Mouse (Mus musculus): ENCODE data around the gene Gm10197. TPM values are rescaled to one million over a fixed set of nuclear protein-coding genes. Genes with fewer than 3 reads are reported as not detected.

Gene Gm10197
- not detected for polyA plus RNA-seq (2017; shearing (Covaris generic))

DNA sequence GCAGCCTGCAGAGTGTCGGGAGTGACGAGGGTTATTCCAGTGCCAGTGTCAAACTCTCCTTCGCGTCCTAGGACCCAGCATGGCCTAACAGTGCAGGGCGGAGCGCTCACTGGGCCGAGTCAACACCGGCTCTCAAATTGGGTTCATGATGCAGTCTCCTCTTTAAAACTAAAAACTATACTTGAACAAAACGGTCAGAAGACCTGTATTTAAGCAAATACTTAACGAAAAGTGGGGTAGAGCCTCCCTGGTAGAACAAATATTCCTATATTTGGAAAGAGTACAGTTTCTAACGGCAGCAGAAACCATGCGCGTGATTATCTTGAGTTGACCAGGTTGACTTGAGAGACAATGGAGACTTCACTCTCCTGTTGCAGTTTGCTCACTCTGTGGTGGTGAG, at the start of gene Gm10197:
Gm10197 (minus strand) TSS at position 101 of the 400 bp plus-strand sequence.

GRCm38 (mm10) chr19:53390495-53391007, 19.0 kb upstream of the Gm10197 start, which contains the start of gene Smndc1:
Gene Smndc1, minus strand, starts transcription at chr19:53390578.

Other genes with a start within 250 kb of the Gm10197 start
- gene Add3, start 231.3 kb downstream of the Gm10197 start, polyA plus RNA-seq (2017; shearing (Covaris generic)) = 174 TPM
- gene Mxi1, start 61.2 kb downstream of the Gm10197 start, polyA plus RNA-seq (2017; shearing (Covaris generic)) = 120 TPM
- 115 TPM for gene Smndc1, start 18.8 kb upstream of the Gm10197 start, polyA plus RNA-seq (2017; shearing (Covaris generic))
- 1,103 TPM for gene Dusp5, start 157.3 kb upstream of the Gm10197 start, polyA plus RNA-seq (2017; shearing (Covaris generic))
- gene Nutf2-ps1, start 217.3 kb upstream of the Gm10197 start, polyA plus RNA-seq (2017; shearing (Covaris generic)) = 96.8 TPM
- gene Smc3, start 228.6 kb upstream of the Gm10197 start, polyA plus RNA-seq (2017; shearing (Covaris generic)) = 54.2 TPM

Measured in effector memory CD4-positive, alpha-beta T cell, adult 7 months (primary cell).